In the genomic region with DNA sequence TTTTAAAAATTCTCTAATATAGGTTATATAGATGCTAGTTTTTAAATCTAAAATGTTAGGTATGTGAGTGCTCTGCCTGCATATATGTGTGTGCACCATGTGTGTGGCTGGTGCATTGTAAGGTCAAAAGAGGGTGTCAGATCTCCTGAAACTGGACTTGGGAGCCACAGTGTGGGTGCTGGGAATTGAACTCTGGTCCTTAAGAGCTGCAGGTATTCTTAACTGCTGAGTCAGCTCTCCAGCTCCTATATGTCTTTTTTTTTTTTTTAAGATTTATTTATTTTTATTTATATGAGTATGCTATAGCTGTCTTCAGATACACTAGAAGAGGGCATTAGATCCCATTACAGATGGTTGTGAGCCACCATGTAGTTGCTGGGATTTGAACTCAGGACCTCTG, we compare ENCODE assay signal across 39 mouse cellular contexts. TPM values are rescaled to one million over a fixed set of nuclear protein-coding genes. Genes with fewer than 3 reads are reported as not detected.
"Had no signal": no experiment of that assay in that cellular context is flagged by ENCODE, and none has a peak within 500 bp of the region (broad histone marks: within the 10 kb centered on the region; RNA-seq: fewer than 3 reads in every experiment).

No protein-coding gene starts in this region.

- H3K4me2 ChIP-seq: limb, embryonic 12.5 days; limb, embryonic 13.5 days; limb, embryonic 15.5 days; liver, embryonic 11.5 days; liver, embryonic 12.5 days; liver, embryonic 13.5 days; liver, embryonic 15.5 days; lung, embryonic 14.5 days; lung, embryonic 15.5 days; midbrain, embryonic 11.5 days; midbrain, embryonic 12.5 days; midbrain, embryonic 13.5 days; midbrain, embryonic 15.5 days; neural tube, embryonic 12.5 days had no signal

- H3K9me3 ChIP-seq: limb, embryonic 10.5 days; limb, embryonic 12.5 days; limb, embryonic 13.5 days; limb, embryonic 15.5 days; liver, embryonic 12.5 days; liver, embryonic 13.5 days; liver, embryonic 15.5 days; lung, embryonic 15.5 days; megakaryocyte, embryonic 14.5 days; midbrain, embryonic 10.5 days; midbrain, embryonic 12.5 days; midbrain, embryonic 13.5 days; midbrain, embryonic 15.5 days; neural tube, embryonic 12.5 days had no signal

- H3K9ac ChIP-seq: limb, embryonic 12.5 days; limb, embryonic 13.5 days; limb, embryonic 15.5 days; liver, embryonic 12.5 days; liver, embryonic 13.5 days; liver, embryonic 14.5 days; liver, embryonic 15.5 days; liver, postnatal 0 days; lung, embryonic 14.5 days; lung, embryonic 15.5 days; midbrain, embryonic 12.5 days; midbrain, embryonic 13.5 days; midbrain, embryonic 15.5 days; neural tube, embryonic 12.5 days had no signal

- H3K4me3 ChIP-seq: limb, embryonic 10.5 days; limb, embryonic 12.5 days; limb, embryonic 13.5 days; limb, embryonic 15.5 days; liver, embryonic 12.5 days; liver, embryonic 13.5 days; liver, embryonic 15.5 days; lung, embryonic 15.5 days; megakaryocyte, embryonic 14.5 days; midbrain, embryonic 10.5 days; midbrain, embryonic 12.5 days; midbrain, embryonic 13.5 days; midbrain, embryonic 15.5 days; myocyte; neural tube, embryonic 12.5 days had no signal

- H3K27ac ChIP-seq: limb, embryonic 10.5 days; limb, embryonic 12.5 days; limb, embryonic 13.5 days; limb, embryonic 15.5 days; liver, embryonic 12.5 days; liver, embryonic 13.5 days; liver, embryonic 14.5 days; liver, embryonic 15.5 days; lung, embryonic 15.5 days; macrophage; midbrain, embryonic 10.5 days; midbrain, embryonic 12.5 days; midbrain, embryonic 13.5 days; midbrain, embryonic 15.5 days; neural tube, embryonic 12.5 days had no signal

- ATAC-seq: liver, embryonic 12.5 days; liver, postnatal 0 days; lung, postnatal 0 days; midbrain, embryonic 13.5 days; midbrain, embryonic 15.5 days; midbrain, embryonic 16.5 days had no signal

- DNase-seq: left cerebral cortex, postnatal 4 days; liver; liver, embryonic 13.5 days; liver, postnatal 0 days; lung, adult 18-20 months; lung, adult 2 months; lung, embryonic 14.5 days; lung, postnatal 10 days; lung, postnatal 14 days; lung, postnatal 36 days; lung, postnatal 4 days; midbrain, embryonic 14.5 days had no signal

- H3K27me3 ChIP-seq: limb, embryonic 12.5 days; limb, embryonic 13.5 days; limb, embryonic 15.5 days; liver, embryonic 12.5 days; liver, embryonic 13.5 days; liver, embryonic 15.5 days; lung, embryonic 15.5 days; megakaryocyte, embryonic 14.5 days; midbrain, embryonic 12.5 days; midbrain, embryonic 13.5 days; midbrain, embryonic 15.5 days; neural tube, embryonic 12.5 days had no signal

RNA-seq across cellular contexts. Expression of gene Gemin4, which starts 29.0 kb away (rescaled TPM):
- total RNA-seq: monocyte, adult 5-6 weeks had no signal

RNA-seq across cellular contexts. Expression of gene Dbil5, which starts 29.0 kb away (rescaled TPM):
- total RNA-seq: left cerebral cortex, postnatal 4 days; megakaryocyte progenitor cell, adult 5-6 weeks; megakaryocyte, adult 5-6 weeks; megakaryocyte-erythroid progenitor cell, adult 5-6 weeks; midbrain, postnatal 0 days; monocyte, adult 5-6 weeks had no signal
- polyA plus RNA-seq: limb, embryonic 11.5 days; macrophage; midbrain, embryonic 12.5 days; neural tube, embryonic 11.5 days had no signal
